In the genomic region with DNA sequence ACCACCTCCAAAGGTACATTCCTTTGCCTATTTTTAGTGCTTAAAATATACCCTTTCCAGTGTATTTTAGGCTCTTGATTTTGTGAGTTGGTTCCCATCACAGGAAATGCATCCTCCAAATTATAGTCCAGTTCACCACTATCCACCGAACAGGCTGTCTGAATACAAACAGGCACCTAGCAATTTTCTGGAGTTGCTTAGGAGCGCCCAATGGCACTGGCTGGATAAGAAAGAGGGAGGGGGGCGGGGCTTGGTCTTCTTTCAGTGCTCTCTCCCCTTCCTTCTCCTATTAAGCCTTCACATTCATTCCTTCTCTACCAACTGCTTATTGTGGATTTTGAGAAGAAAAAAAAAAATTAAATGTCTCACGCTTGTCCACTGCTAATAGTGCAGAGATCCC, we compare ENCODE assay signal across 11 mouse cellular contexts. TPM values are rescaled to one million over a fixed set of nuclear protein-coding genes. Genes with fewer than 3 reads are reported as not detected.
DNase-seq lines count a peak whose midpoint lies in the region; ATAC-seq and TF ChIP-seq lines count a peak whose summit lies in the region.
"Had no signal": no experiment of that assay in that cellular context is flagged by ENCODE, and none has a peak within 500 bp of the region (broad histone marks: within the 10 kb centered on the region; RNA-seq: fewer than 3 reads in every experiment).

No protein-coding gene starts in this region.

- peaks cover 9% of the 10 kb centered on the region for H3K36me3 ChIP-seq in kidney, postnatal 0 days (ENCODE audit: insufficient read depth, low read length)
- no peaks in the 10 kb centered on the region for H3K36me3 ChIP-seq in kidney, adult 2 months (ENCODE audit: control insufficient read depth, insufficient read depth, low read length)
- H3K36me3 ChIP-seq in embryonic facial prominence, embryonic 15.5 days = peaks cover 39% of the 10 kb centered on the region
- no peaks in the 10 kb centered on the region for H3K36me3 ChIP-seq in hindbrain, embryonic 16.5 days (ENCODE audit: control insufficient read depth, insufficient read depth, low read length)
- no peaks in the 10 kb centered on the region for H3K36me3 ChIP-seq in midbrain, postnatal 0 days (ENCODE audit: insufficient read depth, low read length)

- no peak for DNase-seq in kidney, postnatal 0 days (ENCODE audit: low spot score)
- DNase-seq in kidney, adult 2 months = no peak
- peak; percentile 49 for DNase-seq in midbrain, postnatal 0 days (ENCODE audit: low spot score)
- no peak for DNase-seq in frontal cortex, postnatal 25 days (ENCODE audit: low spot score in 2 of 2)
- no peak for DNase-seq in thymus, adult 18-20 months
- no peak for DNase-seq in kidney, adult 11 months
- DNase-seq: cerebellum, adult 9-11 months; liver had no signal

- no peak overlapping the region for H3K9ac ChIP-seq in kidney, postnatal 0 days (ENCODE audit: low read depth, low read length)
- H3K9ac ChIP-seq in embryonic facial prominence, embryonic 15.5 days = peak overlapping the region; percentile 39; the same call in 1 of the 2 replicates
- H3K9ac ChIP-seq in hindbrain, embryonic 16.5 days (ENCODE audit: low read depth, low read length) = peak overlapping the region; percentile 47
- peak overlapping the region; percentile 57 for H3K9ac ChIP-seq in midbrain, postnatal 0 days (replicated peaks; ENCODE audit: low read length, poor library complexity, severe bottlenecking)

- no peak for ATAC-seq in kidney, postnatal 0 days (replicated peaks; ENCODE audit: low FRiP score, low read depth)
- no peak for ATAC-seq in embryonic facial prominence, embryonic 15.5 days (ENCODE audit: insufficient number of reproducible peaks, low FRiP score, low TSS enrichment, low read depth)
- no peak for ATAC-seq in hindbrain, embryonic 16.5 days
- ATAC-seq in midbrain, postnatal 0 days (ENCODE audit: low FRiP score) = no peak

- H3K27me3 ChIP-seq in kidney, postnatal 0 days (ENCODE audit: insufficient read depth, low read length) = no peaks in the 10 kb centered on the region
- H3K27me3 ChIP-seq in kidney, adult 2 months (replicated peaks; ENCODE audit: control insufficient read depth, insufficient read depth, low read length) = peaks cover 2% of the 10 kb centered on the region; the same call in 1 of the 2 replicates
- no peaks in the 10 kb centered on the region for H3K27me3 ChIP-seq in embryonic facial prominence, embryonic 15.5 days
- no peaks in the 10 kb centered on the region for H3K27me3 ChIP-seq in hindbrain, embryonic 16.5 days (replicated peaks; ENCODE audit: control insufficient read depth, insufficient read depth, low read length)
- no peaks in the 10 kb centered on the region for H3K27me3 ChIP-seq in midbrain, postnatal 0 days (ENCODE audit: insufficient read depth, low read length)

- WGBS in kidney, postnatal 0 days = 81% methylated on average over 4 of the region's 4 CpGs
- 78% methylated on average over 4 of the region's 4 CpGs for WGBS in kidney, adult 2 months
- 41% methylated on average over 4 of the region's 4 CpGs for WGBS in embryonic facial prominence, embryonic 15.5 days
- WGBS in hindbrain, embryonic 16.5 days = 52% methylated on average over 4 of the region's 4 CpGs
- 34% methylated on average over 4 of the region's 4 CpGs for WGBS in midbrain, postnatal 0 days

- no peak overlapping the region for H3K27ac ChIP-seq in kidney, postnatal 0 days
- H3K27ac ChIP-seq in kidney, adult 2 months (ENCODE audit: insufficient read depth, low read depth, low read length) = no peak overlapping the region
- H3K27ac ChIP-seq in embryonic facial prominence, embryonic 15.5 days (replicated peaks) = peak overlapping the region; percentile 71
- peak overlapping the region; percentile 32 for H3K27ac ChIP-seq in hindbrain, embryonic 16.5 days (ENCODE audit: low read depth, low read length)
- H3K27ac ChIP-seq in midbrain, postnatal 0 days (ENCODE audit: low read depth, low read length) = peak overlapping the region; percentile 64

- no peaks in the 10 kb centered on the region for H3K4me1 ChIP-seq in kidney, postnatal 0 days (replicated peaks; ENCODE audit: insufficient read depth, low read length)
- H3K4me1 ChIP-seq in kidney, adult 2 months (ENCODE audit: control insufficient read depth, insufficient read depth, low read length) = no peaks in the 10 kb centered on the region
- H3K4me1 ChIP-seq in embryonic facial prominence, embryonic 15.5 days = peaks cover 32% of the 10 kb centered on the region
- H3K4me1 ChIP-seq in hindbrain, embryonic 16.5 days (ENCODE audit: control insufficient read depth, insufficient read depth, low read depth, low read length) = peaks cover 15% of the 10 kb centered on the region; the same call in 1 of the 2 replicates
- H3K4me1 ChIP-seq in midbrain, postnatal 0 days (ENCODE audit: insufficient read depth, low read length) = peaks cover 11% of the 10 kb centered on the region

- no peak for TF ChIP-seq CTCF in kidney, postnatal 0 days (IDR thresholded peaks at IDR 0.05; ENCODE audit: low read depth)
- no peak for TF ChIP-seq CTCF in kidney, adult 2 months (conservative IDR thresholded peaks at IDR 0.05; ENCODE audit: insufficient read depth, insufficient read length, low read depth, low read length)
- TF ChIP-seq CTCF in midbrain, postnatal 0 days (IDR thresholded peaks at IDR 0.05) = no peak

- no peaks in the 10 kb centered on the region for H3K9me3 ChIP-seq in kidney, postnatal 0 days (replicated peaks; ENCODE audit: low read length)
- H3K9me3 ChIP-seq in embryonic facial prominence, embryonic 15.5 days (replicated peaks) = no peaks in the 10 kb centered on the region
- no peaks in the 10 kb centered on the region for H3K9me3 ChIP-seq in hindbrain, embryonic 16.5 days (ENCODE audit: control insufficient read depth, low read length)
- H3K9me3 ChIP-seq in midbrain, postnatal 0 days (ENCODE audit: low read length) = no peaks in the 10 kb centered on the region

- no peak for TF ChIP-seq POLR2A in kidney, adult 2 months (IDR thresholded peaks at IDR 0.05; ENCODE audit: low read depth, low read length)

- peak overlapping the region; percentile 73 for H3K4me2 ChIP-seq in kidney, postnatal 0 days (ENCODE audit: low read length)
- H3K4me2 ChIP-seq in embryonic facial prominence, embryonic 15.5 days (replicated peaks) = peak overlapping the region; percentile 54
- peak overlapping the region; percentile 62 for H3K4me2 ChIP-seq in hindbrain, embryonic 16.5 days (ENCODE audit: low read length)
- H3K4me2 ChIP-seq in midbrain, postnatal 0 days (ENCODE audit: low read depth, low read length, poor library complexity, severe bottlenecking) = peak overlapping the region; percentile 70

- peak overlapping the region; percentile 61; the same call in 1 of the 2 replicates for H3K4me3 ChIP-seq in kidney, postnatal 0 days (replicated peaks; ENCODE audit: low read depth, low read length)
- no peak overlapping the region for H3K4me3 ChIP-seq in kidney, adult 2 months (ENCODE audit: insufficient read depth, low read depth, low read length)
- peak overlapping the region; percentile 60 for H3K4me3 ChIP-seq in embryonic facial prominence, embryonic 15.5 days (replicated peaks)
- peak overlapping the region; percentile 49 for H3K4me3 ChIP-seq in hindbrain, embryonic 16.5 days (ENCODE audit: low read length)
- H3K4me3 ChIP-seq in midbrain, postnatal 0 days (ENCODE audit: low read depth, low read length) = peak overlapping the region; percentile 58
- H3K4me3 ChIP-seq: myocyte had no signal

RNA-seq across cellular contexts. Expression of a gene that starts 4.4 kb away (rescaled TPM):
- 24.5 and 25.4 TPM in 2 replicates for polyA plus RNA-seq in kidney, postnatal 0 days (2015; fragmentation: Nextera tagmentation; extraction: Ambion mirVana)
- 5.7 and 6.7 TPM in 2 replicates for polyA plus RNA-seq in kidney, adult 2 months (2012; rRNA removed)
- 88.1 and 89.4 TPM in 2 replicates for polyA plus RNA-seq in embryonic facial prominence, embryonic 15.5 days (2015; fragmentation: Nextera tagmentation; extraction: Ambion mirVana)
- polyA plus RNA-seq in hindbrain, embryonic 16.5 days (2015; fragmentation: Nextera tagmentation; extraction: Ambion mirVana) = 24.3 and 31.1 TPM in 2 replicates
- total RNA-seq in midbrain, postnatal 0 days (2014; rRNA removed) = 68.7 and 69.7 TPM in 2 replicates
- polyA plus RNA-seq in midbrain, postnatal 0 days (2015; fragmentation: Nextera tagmentation; extraction: Ambion mirVana) = 26.0 and 27.6 TPM in 2 replicates

Comparison
In these comparisons a context has a peak if more than half of its experiments do, and no peak if none do; other contexts are left out.
1. H3K27ac ChIP-seq: peak in embryonic facial prominence, embryonic 15.5 days (single experiment), hindbrain, embryonic 16.5 days (single experiment) and midbrain, postnatal 0 days (single experiment); none in kidney, postnatal 0 days (single experiment) and kidney, adult 2 months (single experiment).
2. Peak in every context shown above with its lines, with median percentiles within 50 percentile points of each other: H3K4me2 ChIP-seq.